Mouse (Mus musculus): Measurements from ENCODE around the gene Tma7. TPM values are rescaled to one million over a fixed set of nuclear protein-coding genes. Genes with fewer than 3 reads are reported as not detected.

The Tma7 gene
- polyA plus RNA-seq, 2 experiments: 92.4 to 504 TPM

- no peak overlapping the region for H3K4me2 ChIP-seq (ENCODE audit: low read depth)
- no peak overlapping the region for H3K27ac ChIP-seq
- H3K36me3 ChIP-seq (replicated peaks; ENCODE audit: control insufficient read depth, insufficient read depth, low read depth): no peaks in the 10 kb centered on the region
- peaks cover 2 to 9% of the 10 kb centered on the region in 2 experiments; a peak in 3 of 4 replicates for H3K4me1 ChIP-seq (replicated peaks; ENCODE audit: control insufficient read depth in 2 of 2, insufficient read depth in 2 of 2, low read length in 1 of 2)
- 40% methylated on average over 6 of the region's 6 CpGs for WGBS (ENCODE audit: insufficient replicate concordance)
- H3K9me3 ChIP-seq (ENCODE audit: control insufficient read depth, low read length): no peaks in the 10 kb centered on the region
- no peaks in the 10 kb centered on the region for H3K27me3 ChIP-seq (ENCODE audit: control insufficient read depth, insufficient read depth, low read length)
- H3K9ac ChIP-seq (replicated peaks): no peak overlapping the region; the same call in 1 of the 2 replicates
- DNase-seq (ENCODE audit: low read depth in 3 of 3, low spot score in 3 of 3) (no peak), ATAC-seq (ENCODE audit: insufficient read depth) (peak; percentile 53; the same call in 1 of the 2 replicates)
- TF ChIP-seq CTCF (IDR thresholded peaks at IDR 0.05; ENCODE audit: low read depth) (no peak), EP300 (IDR thresholded peaks at IDR 0.05; ENCODE audit: low read depth) (no peak)
- no peak overlapping the region for H3K4me3 ChIP-seq (ENCODE audit: insufficient read depth in 1 of 2, low read depth in 2 of 2, low read length in 2 of 2)
Measured at GRCm38 (mm10) chr9:109032435-109032834, 50.0 kb downstream of the Tma7 start.

DNA sequence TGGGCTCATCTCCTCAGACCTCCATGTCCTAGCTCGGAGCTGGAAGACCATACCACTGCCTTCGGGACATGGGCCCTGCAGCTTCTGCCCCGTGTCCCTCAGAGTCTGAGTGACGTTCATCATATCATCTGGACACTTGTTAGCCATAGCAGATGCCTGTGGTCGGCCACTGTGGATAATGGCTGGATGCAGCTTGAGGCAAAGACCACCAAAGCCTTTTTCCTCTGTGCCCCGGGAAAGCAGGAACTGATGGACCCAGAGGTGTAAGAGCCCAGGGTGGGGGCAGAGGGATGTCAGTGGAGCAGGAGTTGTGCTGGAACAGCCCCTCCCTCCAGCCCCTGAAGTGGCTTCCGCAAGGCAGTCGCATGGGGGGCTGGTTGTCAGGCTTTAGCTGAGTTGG lies 50.7 kb downstream of the Tma7 start:
- no peaks in the 10 kb centered on the region for H3K27me3 ChIP-seq (ENCODE audit: control insufficient read depth, insufficient read depth, low read length)
- no peak overlapping the region for H3K27ac ChIP-seq
- ATAC-seq (ENCODE audit: insufficient read depth) (no peak), DNase-seq (ENCODE audit: low read depth in 3 of 3, low spot score in 3 of 3) (no peak)
- no peaks in the 10 kb centered on the region for H3K36me3 ChIP-seq (replicated peaks; ENCODE audit: control insufficient read depth, insufficient read depth, low read depth)
- peaks cover 2 to 9% of the 10 kb centered on the region in 2 experiments; a peak in 3 of 4 replicates for H3K4me1 ChIP-seq (replicated peaks; ENCODE audit: control insufficient read depth in 2 of 2, insufficient read depth in 2 of 2, low read length in 1 of 2)
- no peak overlapping the region for H3K9ac ChIP-seq (replicated peaks)
- H3K4me3 ChIP-seq (ENCODE audit: insufficient read depth in 1 of 2, low read depth in 2 of 2, low read length in 2 of 2): no peak overlapping the region
- 66% methylated on average over 8 of the region's 8 CpGs for WGBS (ENCODE audit: insufficient replicate concordance)
- no peaks in the 10 kb centered on the region for H3K9me3 ChIP-seq (ENCODE audit: control insufficient read depth, low read length)
- H3K4me2 ChIP-seq (ENCODE audit: low read depth): no peak overlapping the region
- TF ChIP-seq CTCF (IDR thresholded peaks at IDR 0.05; ENCODE audit: low read depth) (no peak), EP300 (IDR thresholded peaks at IDR 0.05; ENCODE audit: low read depth) (no peak)

- 68% methylated on average over 7 of the region's 7 CpGs for WGBS (ENCODE audit: insufficient replicate concordance)
- H3K9me3 ChIP-seq (ENCODE audit: control insufficient read depth, low read length): no peaks in the 10 kb centered on the region
- no peak for ATAC-seq (ENCODE audit: insufficient read depth)
Measured at GRCm38 (mm10) chr9:109031001-109031400, 51.4 kb downstream of the Tma7 start.

DNA sequence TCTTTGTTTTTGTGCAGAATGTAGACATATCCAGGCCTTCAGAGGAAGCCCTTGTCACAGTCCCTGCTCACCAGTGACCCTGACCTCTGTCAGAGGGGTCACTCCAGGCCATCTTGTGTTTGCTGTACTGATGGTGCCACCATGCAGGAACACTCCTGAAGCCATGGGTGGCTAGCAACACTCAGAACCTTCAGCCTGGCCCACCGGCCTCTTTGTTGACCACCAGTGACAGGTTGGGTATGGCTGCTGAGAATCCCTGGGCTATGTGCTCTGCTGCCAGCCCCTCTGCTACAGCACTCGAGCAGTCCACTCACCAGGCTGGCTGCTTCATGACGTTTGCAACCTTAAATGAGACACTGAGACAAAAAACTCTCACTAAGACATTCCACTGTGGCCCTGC lies 52.1 kb downstream of the Tma7 start:
- no peak overlapping the region for H3K9ac ChIP-seq (replicated peaks)
- no peaks in the 10 kb centered on the region for H3K36me3 ChIP-seq (replicated peaks; ENCODE audit: control insufficient read depth, insufficient read depth, low read depth)

More at GRCm38 (mm10) chr9:109031001-109031400, 51.4 kb downstream of the Tma7 start:
- no peak overlapping the region for H3K4me2 ChIP-seq (ENCODE audit: low read depth)
- no peak for TF ChIP-seq EP300 (IDR thresholded peaks at IDR 0.05; ENCODE audit: low read depth)
- no peak for TF ChIP-seq CTCF (IDR thresholded peaks at IDR 0.05; ENCODE audit: low read depth)
- no peak overlapping the region for H3K9ac ChIP-seq (replicated peaks)
- peaks cover 2 to 9% of the 10 kb centered on the region in 2 experiments; a peak in 3 of 4 replicates for H3K4me1 ChIP-seq (replicated peaks; ENCODE audit: control insufficient read depth in 2 of 2, insufficient read depth in 2 of 2, low read length in 1 of 2)
- H3K36me3 ChIP-seq (replicated peaks; ENCODE audit: control insufficient read depth, insufficient read depth, low read depth): no peaks in the 10 kb centered on the region
- H3K27me3 ChIP-seq (ENCODE audit: control insufficient read depth, insufficient read depth, low read length): no peaks in the 10 kb centered on the region
- H3K27ac ChIP-seq: no peak overlapping the region
- no peak overlapping the region for H3K4me3 ChIP-seq (ENCODE audit: insufficient read depth in 1 of 2, low read depth in 2 of 2, low read length in 2 of 2)
- no peak for DNase-seq (ENCODE audit: low read depth in 3 of 3, low spot score in 3 of 3)

DNA sequence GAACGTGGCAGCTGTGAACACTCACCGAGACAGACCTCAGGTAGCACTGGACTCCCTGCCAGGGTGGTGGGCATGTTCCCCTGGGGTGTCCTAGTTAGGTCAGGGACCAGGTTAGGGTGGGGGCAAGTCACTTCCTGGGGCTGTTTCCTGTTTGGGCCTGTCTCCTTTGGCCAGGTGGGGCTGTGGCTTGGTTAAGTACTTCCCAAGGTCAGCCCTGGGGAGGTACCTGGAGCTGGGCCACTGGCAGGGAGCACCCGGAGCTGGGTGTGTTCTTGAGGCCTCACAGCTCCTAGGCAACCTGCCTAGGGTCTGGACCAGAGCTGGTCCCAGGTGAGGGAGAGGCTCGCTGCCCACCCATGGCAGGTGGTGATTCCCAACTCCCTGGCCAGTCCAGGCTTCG lies 53.5 kb downstream of the Tma7 start:
- no peak overlapping the region for H3K4me2 ChIP-seq (ENCODE audit: low read depth)
- no peak overlapping the region for H3K27ac ChIP-seq
- H3K9ac ChIP-seq (replicated peaks): no peak overlapping the region
- 58% methylated on average over 5 of the region's 5 CpGs for WGBS (ENCODE audit: insufficient replicate concordance)
- ATAC-seq (ENCODE audit: insufficient read depth) (no peak), DNase-seq (ENCODE audit: low read depth in 3 of 3, low spot score in 3 of 3) (no peak)
- no peak overlapping the region for H3K4me3 ChIP-seq (ENCODE audit: insufficient read depth in 1 of 2, low read depth in 2 of 2, low read length in 2 of 2)
- peaks cover 2 to 9% of the 10 kb centered on the region in 2 experiments; a peak in 3 of 4 replicates for H3K4me1 ChIP-seq (replicated peaks; ENCODE audit: control insufficient read depth in 2 of 2, insufficient read depth in 2 of 2, low read length in 1 of 2)
- TF ChIP-seq EP300 (IDR thresholded peaks at IDR 0.05; ENCODE audit: low read depth) (no peak), CTCF (IDR thresholded peaks at IDR 0.05; ENCODE audit: low read depth) (no peak)
- H3K9me3 ChIP-seq (ENCODE audit: control insufficient read depth, low read length): no peaks in the 10 kb centered on the region
- H3K27me3 ChIP-seq (ENCODE audit: control insufficient read depth, insufficient read depth, low read length): no peaks in the 10 kb centered on the region
- H3K36me3 ChIP-seq (replicated peaks; ENCODE audit: control insufficient read depth, insufficient read depth, low read depth): no peaks in the 10 kb centered on the region

More for the DNA sequence above, 52.1 kb downstream of the Tma7 start:
- no peak for DNase-seq (ENCODE audit: low read depth in 3 of 3, low spot score in 3 of 3)
- WGBS (ENCODE audit: insufficient replicate concordance): 46% methylated on average over 3 of the region's 3 CpGs
- Histone ChIP-seq H3K4me1 (replicated peaks; ENCODE audit: control insufficient read depth in 2 of 2, insufficient read depth in 2 of 2, low read length in 1 of 2) (peaks cover 2 to 9% of the 10 kb centered on the region in 2 experiments; a peak in 3 of 4 replicates), H3K27ac (no peak overlapping the region), H3K4me2 (ENCODE audit: low read depth) (no peak overlapping the region), H3K4me3 (ENCODE audit: insufficient read depth in 1 of 2, low read depth in 2 of 2, low read length in 2 of 2) (no peak overlapping the region), H3K27me3 (ENCODE audit: control insufficient read depth, insufficient read depth, low read length) (no peaks in the 10 kb centered on the region), H3K9me3 (ENCODE audit: control insufficient read depth, low read length) (no peaks in the 10 kb centered on the region)
- no peak for TF ChIP-seq CTCF (IDR thresholded peaks at IDR 0.05; ENCODE audit: low read depth)
- no peak for TF ChIP-seq EP300 (IDR thresholded peaks at IDR 0.05; ENCODE audit: low read depth)
- ATAC-seq (ENCODE audit: insufficient read depth): no peak

Measured in liver, embryonic 14.5 days (tissue).